Mouse (Mus musculus) bone marrow, adult 2 months (tissue): ENCODE measurements around the gene Snx13.

Experiments
- CTCF ChIP-seq: fragments of 200-500 bp; IDR thresholded peaks from 2 replicates; pipeline ENCODE4 v1.5.1; 2011; ENCODE audit warnings: low read length, control low read depth; ENCODE audit not compliant: control insufficient read depth, insufficient read depth
- POLR2A ChIP-seq: fragments of 200-500 bp; IDR thresholded peaks from 2 replicates; pipeline ENCODE4 v1.6.1; 2011; ENCODE audit warnings: low read depth, mild to moderate bottlenecking, control low read depth, low read length, borderline replicate concordance; ENCODE audit not compliant: control insufficient read depth

GRCm38 (mm10) chr12:35048891-35049290, 1.9 kb downstream of the Snx13 start:
- TF ChIP-seq CTCF: no peak
- TF ChIP-seq POLR2A: no peak
